8 mouse cellular contexts compared by ENCODE assay signal in the genomic region with DNA sequence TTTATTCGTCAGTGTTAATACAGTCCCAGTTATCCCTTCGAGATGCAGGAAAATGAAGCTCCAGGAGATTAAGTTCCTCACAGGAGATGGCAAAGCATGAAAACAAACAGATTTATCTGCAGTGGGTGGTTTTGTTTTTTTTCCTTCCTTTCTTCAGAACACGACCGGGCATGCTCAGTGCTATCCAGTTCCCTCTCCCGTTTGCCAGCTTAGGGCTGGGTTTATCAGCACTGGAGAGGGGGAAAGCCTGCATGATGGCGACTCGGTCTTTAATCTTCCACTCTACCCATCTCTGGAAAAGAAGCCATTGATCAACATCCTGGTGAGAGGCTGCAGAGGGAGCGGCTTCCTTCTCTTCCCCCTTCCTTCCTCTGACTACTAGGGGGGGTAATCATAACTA. TPM values are rescaled to one million over a fixed set of nuclear protein-coding genes. Genes with fewer than 3 reads are reported as not detected.
DNase-seq lines count a peak whose midpoint lies in the region; TF ChIP-seq lines count a peak whose summit lies in the region.

A gene (plus strand): TSS at position 200 of the 400 bp plus-strand sequence.

- H3ac ChIP-seq in myocyte (ENCODE audit: control insufficient read depth, insufficient read length), result peak within 1 kb of the TSS; percentile 96

- intact Hi-C loops in heart, postnatal 14 days (cut with DNase I), result no loop called here
- intact Hi-C loops in left cerebral cortex, postnatal 14 days (cut with DNase I), result no loop called here

- H3K4me1 ChIP-seq in forebrain, embryonic 10.5 days, result peaks cover 44% of the 10 kb centered on the region

- peak within 1 kb of the TSS; percentile 64 for H3K4me2 ChIP-seq in myocyte (ENCODE audit: low read depth)

- peak within 1 kb of the TSS; percentile 99 for H3K27ac ChIP-seq in forebrain, embryonic 10.5 days

- H3K4me3 ChIP-seq in forebrain, embryonic 10.5 days, result peak within 1 kb of the TSS; percentile 97
- H3K4me3 ChIP-seq in myocyte, result peak within 1 kb of the TSS; percentile 81

- WGBS in forebrain, embryonic 10.5 days, result 47% methylated on average over 8 of the region's 8 CpGs

- H3K27me3 ChIP-seq in forebrain, embryonic 10.5 days (ENCODE audit: poor library complexity, severe bottlenecking), result no peaks in the 10 kb centered on the region
- no peaks in the 10 kb centered on the region for H3K27me3 ChIP-seq in myocyte (ENCODE audit: control insufficient read depth, insufficient read depth, insufficient read length)

- peaks cover 33% of the 10 kb centered on the region for H3K79me2 ChIP-seq in myocyte (ENCODE audit: control insufficient read depth, insufficient read depth)

- H3K36me3 ChIP-seq in forebrain, embryonic 10.5 days (replicated peaks), result peaks cover 11% of the 10 kb centered on the region
- peaks cover 4% of the 10 kb centered on the region for H3K36me3 ChIP-seq in myocyte (ENCODE audit: control insufficient read depth, insufficient read depth)

- no peaks in the 10 kb centered on the region for H3K9me3 ChIP-seq in forebrain, embryonic 10.5 days

- TF ChIP-seq POLR2A in myocyte (IDR thresholded peaks at IDR 0.05; ENCODE audit: insufficient read length, low read depth), result no peak

- no peak for DNase-seq in frontal cortex, adult 2 months (ENCODE audit: extremely low spot score in 1 of 2, low spot score in 1 of 2)
- DNase-seq in frontal cortex, postnatal 36 days (ENCODE audit: low spot score in 2 of 2), result no peak
- no peak for DNase-seq in adrenal gland, postnatal 36 days
- no peak for DNase-seq in forebrain, embryonic 10.5 days (ENCODE audit: extremely low spot score, low spot score)
- no peak for DNase-seq in heart, postnatal 14 days
- DNase-seq in left cerebral cortex, postnatal 14 days (ENCODE audit: low spot score in 2 of 2), result no peak
- no peak for DNase-seq in right cerebral cortex, postnatal 4 days

TF ChIP-seq in myocyte, 11 proteins besides CTCF, POLR2A, EP300 and RAD21:
- TF ChIP-seq CEBPB (IDR thresholded peaks at IDR 0.05; ENCODE audit: insufficient read depth, poor library complexity, severe bottlenecking) (no peak), MYOD1 (IDR thresholded peaks at IDR 0.05; ENCODE audit: control insufficient read depth in 1 of 3, insufficient read length in 2 of 3, low read depth in 2 of 3) (no peak), TCF3 (IDR thresholded peaks at IDR 0.05; ENCODE audit: insufficient read length, low read depth) (no peak), SRF (IDR thresholded peaks at IDR 0.05; ENCODE audit: control insufficient read depth, insufficient read length, low read depth) (no peak), REST (IDR thresholded peaks at IDR 0.05; ENCODE audit: insufficient read depth, insufficient read length) (no peak)

RNA-seq across cellular contexts. Expression of the gene that starts here (rescaled TPM):
- 434 and 454 TPM in 2 replicates for polyA plus RNA-seq in frontal cortex, adult 2 months (2012; rRNA removed)
- 100 to 1,000 TPM; 421 to 431 TPM for total RNA-seq in adrenal gland, postnatal 36 days (2021)
- polyA plus RNA-seq in forebrain, embryonic 10.5 days (2016; fragmentation: Nextera tagmentation; extraction: Ambion mirVana), result 300 TPM in 2 replicates
- total RNA-seq in heart, postnatal 14 days (2021), result 100 to 1,000 TPM; 365 to 412 TPM
- 100 to 1,000 TPM; 470 to 506 TPM for total RNA-seq in left cerebral cortex, postnatal 14 days (2021)
- polyA plus RNA-seq in myocyte (2012; fragmentation: generic; extraction: Trizol), result 406 TPM
